Mouse (Mus musculus): ENCODE measurements around the gene Hypk.

Hypk gene

GRCm38 (mm10) chr2:121505942-121506882 is 53.1 kb downstream of the Hypk start, which contains the start of the genes Mfap1a and Wdr76:
Gene Mfap1a (minus strand): TSS chr2:121506665.
Gene Wdr76 (plus strand): TSS chr2:121506723.
- DNase-seq (ENCODE audit: low spot score in 2 of 2) = peak; percentile 69 to 71

GRCm38 (mm10) chr2:121507173-121507950 is 54.3 kb downstream of the Hypk start:
- no peak for DNase-seq (ENCODE audit: low spot score in 2 of 2)

- no peak for DNase-seq (ENCODE audit: low spot score in 2 of 2)
These were observed 54.9 kb downstream of the Hypk start for GRCm38 (mm10) chr2:121507951-121508330.

All from frontal cortex, postnatal 14 days (tissue).